Mouse (Mus musculus) urinary bladder, postnatal 10 days (tissue): Measurements from ENCODE around the gene Ripply2.

Source experiments
- DNase-seq: peaks from one replicate; pipeline ENCODE4 v3.0.0; 2022; ENCODE audit warnings: low spot score

Ripply2 gene

DNA sequence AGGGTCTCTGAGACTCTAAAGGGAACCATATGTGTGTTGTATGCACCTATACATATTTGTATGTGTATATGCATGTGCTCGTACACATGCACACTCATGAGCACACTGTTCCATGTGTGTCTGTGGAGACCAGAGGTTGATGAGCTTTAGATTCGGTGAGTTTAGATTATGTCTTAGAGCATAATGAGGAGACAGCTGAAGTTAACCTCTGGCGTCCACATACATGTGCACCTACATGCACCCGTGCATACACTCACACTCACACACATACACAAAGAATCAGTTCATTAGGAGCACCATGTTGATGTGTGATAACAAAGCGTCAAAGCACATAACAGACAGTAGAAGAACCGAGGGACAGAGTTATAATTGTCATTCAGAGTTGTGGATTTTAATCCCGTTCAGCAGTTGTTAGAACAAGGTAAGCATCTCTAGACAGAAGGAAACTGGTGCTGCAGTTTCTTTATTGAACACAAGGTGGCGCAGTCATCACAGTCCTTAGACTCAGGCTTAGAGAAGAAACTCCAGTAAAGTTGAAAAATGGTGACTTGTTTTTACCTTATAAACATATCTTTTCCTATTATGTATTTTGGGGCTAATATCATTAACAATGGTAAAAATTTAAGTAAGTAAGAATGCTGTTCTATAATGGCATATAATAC, 12.2 kb downstream of the Ripply2 start:
- no peak for DNase-seq

DNA sequence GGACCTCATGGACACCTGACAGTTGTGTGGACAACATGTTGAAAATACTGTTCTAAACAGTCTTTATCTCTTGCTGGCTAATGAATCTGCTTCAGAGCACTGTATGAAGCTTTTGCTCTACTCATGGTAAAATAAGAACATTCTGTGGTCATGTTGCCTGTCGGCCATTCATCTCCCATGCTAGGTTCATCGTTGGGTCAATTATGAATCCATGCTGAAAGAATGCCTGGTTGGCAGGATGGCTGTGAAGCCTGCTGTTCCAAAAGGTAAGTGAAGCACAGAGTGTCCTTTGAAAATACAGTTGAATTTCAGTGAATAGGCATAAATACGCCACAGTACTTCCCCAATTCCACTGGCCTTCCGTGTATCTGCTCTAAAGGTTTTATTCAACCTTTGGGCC, 16.9 kb downstream of the Ripply2 start:
- no peak for DNase-seq

DNA sequence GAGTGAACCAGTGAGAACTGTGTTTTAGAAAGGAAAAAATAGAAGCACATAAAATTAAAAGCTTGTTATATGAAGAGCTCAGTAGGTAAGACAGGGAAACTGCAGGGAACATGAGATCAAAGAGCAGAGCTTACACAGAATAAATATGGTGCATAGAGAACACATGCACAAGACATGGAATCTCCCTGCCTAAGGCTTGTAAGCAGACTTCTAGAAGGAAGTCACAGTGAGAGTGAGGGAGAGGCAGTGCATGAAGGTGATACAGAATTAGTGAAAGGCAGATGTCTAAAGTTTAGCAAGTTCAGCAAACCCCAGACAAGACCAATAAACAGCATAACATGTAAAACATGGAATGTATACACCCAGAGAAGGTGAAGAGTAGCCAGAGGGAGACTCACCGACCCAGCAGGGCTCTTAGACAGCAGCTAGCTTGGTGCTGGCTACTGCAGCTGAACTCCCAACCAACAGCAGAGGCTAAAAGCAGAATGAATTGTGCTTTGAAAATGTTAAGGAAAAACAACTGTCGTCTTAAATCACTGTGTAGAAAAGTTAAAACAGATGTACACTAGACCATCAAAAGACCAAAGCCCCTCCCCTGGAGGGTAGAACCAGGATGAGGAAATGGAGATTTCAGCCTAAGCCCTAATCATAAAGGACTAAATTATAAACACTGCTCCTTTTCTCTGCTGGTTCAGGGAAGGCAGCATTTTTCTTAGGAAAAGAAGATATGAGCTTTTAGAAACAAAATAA, 19.7 kb downstream of the Ripply2 start:
- no peak for DNase-seq

DNA sequence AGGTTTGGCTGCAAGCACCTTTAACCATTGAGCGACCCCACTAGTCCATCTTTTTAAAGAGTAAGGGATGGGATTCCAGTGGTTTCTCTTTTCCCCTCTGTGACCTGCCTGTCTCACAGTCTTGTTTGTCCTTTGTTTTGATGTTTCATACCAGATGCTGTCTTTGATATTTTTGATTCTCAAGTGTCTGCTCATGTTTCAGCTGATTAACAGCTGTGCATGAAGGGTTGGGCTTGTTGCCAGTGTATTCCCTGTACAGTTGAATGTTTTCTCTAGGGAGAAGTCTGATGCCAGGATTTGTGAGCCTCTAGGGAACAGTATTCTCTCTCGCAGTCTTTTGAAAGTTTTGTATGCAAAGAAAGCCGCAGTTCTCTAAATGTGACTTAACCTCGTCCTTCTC, 34.1 kb downstream of the Ripply2 start:
- no peak for DNase-seq

DNA sequence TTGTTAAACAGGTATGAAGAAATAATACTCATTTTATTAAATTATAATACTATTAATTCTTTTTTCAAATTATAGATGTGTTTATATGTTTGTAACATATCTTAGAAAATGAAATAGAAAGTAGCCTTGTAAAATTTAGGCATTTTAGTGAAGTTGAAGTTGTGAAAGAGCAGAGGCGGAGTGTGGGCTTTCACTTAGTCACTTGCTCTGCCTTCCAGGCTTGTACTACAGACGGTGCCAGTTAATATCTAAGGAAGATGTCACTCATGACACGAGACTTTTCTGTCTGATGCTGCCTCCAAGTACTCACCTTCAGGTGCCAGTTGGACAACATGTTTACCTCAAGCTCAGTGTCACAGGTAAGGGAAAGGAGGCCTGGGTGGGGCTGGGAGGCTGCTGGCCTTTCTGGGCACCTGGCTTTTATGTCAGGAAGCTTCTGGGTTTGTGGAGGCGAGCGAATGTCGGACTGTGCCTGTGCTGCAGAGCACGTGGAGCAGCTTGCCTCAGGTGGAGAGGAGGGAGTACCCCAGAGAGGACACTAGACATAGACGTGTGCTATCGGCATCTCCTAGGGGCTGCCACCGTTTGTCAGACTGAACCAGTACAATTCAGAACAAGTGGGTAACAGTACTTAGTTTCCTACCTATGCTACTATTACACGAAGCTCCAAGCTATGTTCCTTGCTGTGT, 40.4 kb downstream of the Ripply2 start:
- no peak for DNase-seq

DNA sequence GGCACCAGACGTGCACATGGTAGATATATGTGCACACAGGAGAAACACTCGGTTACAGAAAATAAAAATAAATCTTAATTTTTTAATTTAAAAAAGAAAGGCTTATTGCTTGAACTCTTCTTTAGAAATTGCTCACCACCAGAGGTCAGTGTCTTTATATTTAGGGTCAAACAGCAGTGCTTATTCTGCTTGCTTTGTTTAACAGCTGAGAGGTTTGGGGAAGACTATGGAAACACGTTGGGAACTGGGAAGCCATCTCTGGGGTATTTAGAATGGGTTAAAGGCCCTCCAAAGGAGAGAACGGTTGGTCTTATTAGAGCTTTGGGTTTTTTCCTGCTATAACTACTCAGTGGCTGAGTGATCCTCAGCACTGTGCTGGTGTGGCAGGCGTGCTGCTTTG, 47.0 kb downstream of the Ripply2 start:
- DNase-seq: no peak

DNA sequence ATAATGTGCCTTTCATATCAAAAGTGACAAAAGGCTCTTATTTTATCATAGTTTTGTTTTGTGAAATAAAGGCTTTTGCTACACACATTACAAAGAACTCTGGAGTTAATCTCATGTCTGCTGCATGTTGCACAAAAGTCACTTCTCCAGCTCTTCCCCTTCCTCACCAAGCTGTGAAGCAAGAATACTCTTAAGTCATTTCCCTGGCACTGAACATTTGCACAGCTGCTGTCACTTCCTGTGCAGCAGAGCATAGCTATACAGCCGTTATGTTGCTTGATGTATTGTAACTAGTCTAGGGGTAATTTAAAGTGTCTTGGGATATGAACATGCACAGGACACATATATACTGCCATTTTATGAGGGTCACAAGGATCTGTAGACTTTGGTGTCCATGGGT, 52.8 kb downstream of the Ripply2 start:
- DNase-seq: no peak
